ENCODE assay signal across 8 mouse cellular contexts in the genomic region with DNA sequence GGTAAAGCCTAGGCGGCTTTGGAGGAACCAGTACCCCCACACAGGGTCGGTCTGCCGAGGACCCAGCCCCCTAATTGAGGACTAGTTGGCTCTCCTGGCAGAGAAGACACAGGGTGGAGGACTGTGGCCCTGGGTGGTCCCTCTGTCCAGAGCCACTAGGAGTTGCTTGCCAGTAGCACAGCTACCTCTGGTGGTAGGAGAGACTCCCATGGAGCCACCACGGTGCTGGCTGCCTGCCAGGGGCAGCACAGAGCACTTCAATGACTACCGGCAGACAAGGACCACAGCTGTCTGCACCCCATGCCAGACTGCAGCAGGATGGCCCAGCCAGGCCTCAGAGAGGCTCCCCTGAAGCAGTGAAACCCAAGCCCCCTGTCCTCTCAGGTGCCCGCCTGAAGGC. TPM values are rescaled to one million over a fixed set of nuclear protein-coding genes. Genes with fewer than 3 reads are reported as not detected.
DNase-seq lines count a peak whose midpoint lies in the region; ATAC-seq and TF ChIP-seq lines count a peak whose summit lies in the region.

No protein-coding gene starts in this region.

- ATAC-seq in forebrain, embryonic 14.5 days: peak; percentile 80
- ATAC-seq in limb, embryonic 14.5 days (ENCODE audit: low FRiP score, low read depth): peak; percentile 53
- ATAC-seq in neural tube, embryonic 12.5 days (ENCODE audit: low FRiP score, low read depth): peak; percentile 49; the same call in 1 of the 2 replicates

- H3K9ac ChIP-seq in forebrain, embryonic 14.5 days (ENCODE audit: low read length): no peak overlapping the region
- H3K9ac ChIP-seq in limb, embryonic 14.5 days (ENCODE audit: low read depth, low read length, severe bottlenecking): no peak overlapping the region
- H3K9ac ChIP-seq in neural tube, embryonic 12.5 days: no peak overlapping the region

- H3K36me3 ChIP-seq in forebrain, embryonic 14.5 days (ENCODE audit: control insufficient read depth, insufficient read depth, low read length): no peaks in the 10 kb centered on the region
- no peaks in the 10 kb centered on the region for H3K36me3 ChIP-seq in limb, embryonic 14.5 days (ENCODE audit: control insufficient read depth, insufficient read depth, low read length)
- H3K36me3 ChIP-seq in neural tube, embryonic 12.5 days: no peaks in the 10 kb centered on the region

- TF ChIP-seq POLR2A in limb, embryonic 14.5 days (IDR thresholded peaks at IDR 0.05; ENCODE audit: borderline replicate concordance, extremely low read depth, insufficient read depth, insufficient read length): no peak

- no peaks in the 10 kb centered on the region for H3K9me3 ChIP-seq in forebrain, embryonic 14.5 days (replicated peaks; ENCODE audit: control insufficient read depth, low read length)
- no peaks in the 10 kb centered on the region for H3K9me3 ChIP-seq in limb, embryonic 14.5 days (ENCODE audit: control insufficient read depth, low read length)
- no peaks in the 10 kb centered on the region for H3K9me3 ChIP-seq in neural tube, embryonic 12.5 days

- peaks cover 8% of the 10 kb centered on the region for H3K4me1 ChIP-seq in forebrain, embryonic 14.5 days (ENCODE audit: control insufficient read depth, insufficient read depth, low read length)
- no peaks in the 10 kb centered on the region for H3K4me1 ChIP-seq in limb, embryonic 14.5 days (ENCODE audit: control insufficient read depth, insufficient read depth, low read length)
- peaks cover 15% of the 10 kb centered on the region for H3K4me1 ChIP-seq in neural tube, embryonic 12.5 days

- H3K27ac ChIP-seq in forebrain, embryonic 14.5 days (ENCODE audit: low read depth, low read length): no peak overlapping the region
- no peak overlapping the region for H3K27ac ChIP-seq in limb, embryonic 14.5 days (replicated peaks; ENCODE audit: low read depth, low read length)
- no peak overlapping the region for H3K27ac ChIP-seq in neural tube, embryonic 12.5 days

- WGBS in forebrain, embryonic 14.5 days: 20% methylated on average over 6 of the region's 6 CpGs
- 24% methylated on average over 6 of the region's 6 CpGs for WGBS in limb, embryonic 14.5 days
- WGBS in neural tube, embryonic 12.5 days: 24% methylated on average over 6 of the region's 6 CpGs

- intact Hi-C loops in left cerebral cortex, postnatal 14 days (cut with DNase I): loop anchor here (5.0 kb wide), 2 partner anchors 99 to 264 kb away; no protein-coding TSS in a partner anchor

- no peaks in the 10 kb centered on the region for H3K27me3 ChIP-seq in forebrain, embryonic 14.5 days (replicated peaks; ENCODE audit: control insufficient read depth, insufficient read depth, low read length)
- no peaks in the 10 kb centered on the region for H3K27me3 ChIP-seq in limb, embryonic 14.5 days (ENCODE audit: control insufficient read depth, insufficient read depth, low read length)
- H3K27me3 ChIP-seq in neural tube, embryonic 12.5 days (replicated peaks): 0 out of 2 replicates have a peak, but pooled peaks cover 3% of the 10 kb centered on the region

- H3K4me3 ChIP-seq in forebrain, embryonic 14.5 days (ENCODE audit: low read depth, low read length): no peak overlapping the region
- no peak overlapping the region for H3K4me3 ChIP-seq in limb, embryonic 14.5 days (replicated peaks; ENCODE audit: low read length)
- no peak overlapping the region for H3K4me3 ChIP-seq in neural tube, embryonic 12.5 days

- peak; percentile 72 to 81 for DNase-seq in left cerebral cortex, postnatal 14 days (ENCODE audit: low spot score in 2 of 2)
- no peak for DNase-seq in left cerebral cortex, adult 11 months (ENCODE audit: low spot score)
- DNase-seq in adrenal gland, adult 8-10 months: peak; percentile 64
- DNase-seq in forebrain, embryonic 14.5 days (ENCODE audit: low spot score): peak; percentile 84
- peak; percentile 87 for DNase-seq in heart, postnatal 4 days
- peak; percentile 62 for DNase-seq in limb, embryonic 14.5 days (ENCODE audit: low spot score)
- DNase-seq in natural killer cell, adult 2 months (ENCODE audit: low spot score in 2 of 2): no peak

- H3K4me2 ChIP-seq in forebrain, embryonic 14.5 days (ENCODE audit: low read length): no peak overlapping the region
- H3K4me2 ChIP-seq in limb, embryonic 14.5 days (replicated peaks; ENCODE audit: low read depth, low read length, severe bottlenecking): no peak overlapping the region
- no peak overlapping the region for H3K4me2 ChIP-seq in neural tube, embryonic 12.5 days (replicated peaks)

RNA-seq across cellular contexts. Expression of gene Abtb1, which starts 15.2 kb away (rescaled TPM):
- 10 to 100 TPM; 32.6 to 34.6 TPM for total RNA-seq in left cerebral cortex, postnatal 14 days (2021)
- 10 to 100 TPM; 32.5 to 43.7 (median 39.8) TPM for total RNA-seq in adrenal gland, adult 8-10 months (2022)
- 31.4 and 35.7 TPM in 2 replicates for polyA plus RNA-seq in forebrain, embryonic 14.5 days (2014; fragmentation: Nextera tagmentation; extraction: Ambion mirVana)
- 10 to 100 TPM; 14.8 to 19.6 TPM for total RNA-seq in heart, postnatal 4 days (2021)
- 50.8 and 60.5 TPM in 2 replicates for polyA plus RNA-seq in limb, embryonic 14.5 days (2012; rRNA removed)
- polyA plus RNA-seq in limb, embryonic 14.5 days (2014; fragmentation: Nextera tagmentation; extraction: Ambion mirVana): 24.9 and 26.1 TPM in 2 replicates
- 37.3 and 38.2 TPM in 2 replicates for polyA plus RNA-seq in neural tube, embryonic 12.5 days (2016; fragmentation: Nextera tagmentation; extraction: Ambion mirVana)

RNA-seq across cellular contexts. Expression of gene Podxl2, which starts 48.3 kb away (rescaled TPM):
- 100 to 1,000 TPM; 191 to 243 TPM for total RNA-seq in left cerebral cortex, postnatal 14 days (2021)
- 100 to 1,000 TPM in 2 of 4 experiments, 10 to 100 TPM in 2; 40.6 to 123 (median 83.0) TPM for total RNA-seq in adrenal gland, adult 8-10 months (2022)
- 334 and 428 TPM in 2 replicates for polyA plus RNA-seq in forebrain, embryonic 14.5 days (2014; fragmentation: Nextera tagmentation; extraction: Ambion mirVana)
- 10 to 100 TPM; 61.1 to 65.1 TPM for total RNA-seq in heart, postnatal 4 days (2021)
- 192 and 242 TPM in 2 replicates for polyA plus RNA-seq in limb, embryonic 14.5 days (2012; rRNA removed)
- 96.2 and 97.2 TPM in 2 replicates for polyA plus RNA-seq in limb, embryonic 14.5 days (2014; fragmentation: Nextera tagmentation; extraction: Ambion mirVana)
- 362 and 381 TPM in 2 replicates for polyA plus RNA-seq in neural tube, embryonic 12.5 days (2016; fragmentation: Nextera tagmentation; extraction: Ambion mirVana)

Comparison
In these comparisons a context has a peak if more than half of its experiments do, and no peak if none do; other contexts are left out.
1. DNase-seq: peak in left cerebral cortex, postnatal 14 days (2 of 2), adrenal gland, adult 8-10 months (single experiment), forebrain, embryonic 14.5 days (single experiment), heart, postnatal 4 days (single experiment) and limb, embryonic 14.5 days (single experiment); none in left cerebral cortex, adult 11 months (single experiment) and natural killer cell, adult 2 months (0 of 2).
2. Peak in every context shown above with its lines, with median percentiles within 50 percentile points of each other: ATAC-seq.